Mouse (Mus musculus) cerebellum, adult 2 months (tissue): Measurements from ENCODE around the gene Sstr3. TPM values are rescaled to one million over a fixed set of nuclear protein-coding genes. Genes with fewer than 3 reads are reported as not detected.
A peak's percentile ranks its signal among the peaks of the same experiment; 100 is the strongest.

ENCODE experiments used
- DNase-seq, 2 experiments: peaks; one replicate each; pipeline ENCODE4 v3.0.0; 2021
- H3K27ac ChIP-seq: fragments of 200-500 bp; 2 replicates; pipeline ENCODE4 v1.5.1; 2012; ENCODE audit warnings: low read length, control low read depth, inconsistent platforms; ENCODE audit not compliant: insufficient read depth
- H3K27me3 ChIP-seq: fragments of 200-500 bp; 2 replicates; pipeline ENCODE4 v1.6.1; 2012; ENCODE audit warnings: inconsistent platforms, mild to moderate bottlenecking, low read length, moderate library complexity; ENCODE audit not compliant: control insufficient read depth, insufficient read depth
- H3K4me1 ChIP-seq: fragments of 200-500 bp; 2 replicates; pipeline ENCODE4 v1.6.1; 2011; ENCODE audit warnings: low read length; ENCODE audit not compliant: control insufficient read depth, insufficient read depth
- H3K4me3 ChIP-seq: fragments of 200-500 bp; replicated peaks from 2 replicates; pipeline ENCODE3; 2011; ENCODE audit warnings: mild to moderate bottlenecking, low read depth, low read length, control low read depth; ENCODE audit not compliant: insufficient read depth
- CTCF ChIP-seq: fragments of 200-500 bp; IDR thresholded peaks from 2 replicates; pipeline ENCODE4 v1.5.1; 2011; ENCODE audit warnings: low read depth, mild to moderate bottlenecking, control low read depth, low read length, moderate library complexity, borderline replicate concordance; ENCODE audit not compliant: insufficient read depth
- POLR2A ChIP-seq: fragments of 200-500 bp; IDR thresholded peaks from 2 replicates; pipeline ENCODE4 v1.6.1; 2011; ENCODE audit warnings: low read length, control low read depth, borderline replicate concordance; ENCODE audit not compliant: insufficient read depth
- WGBS: fragments of 180-500 bp; shearing (Covaris S2); methylation state at CpG from one replicate; pipeline ENCODE4 v1.1.7; 2018; 5-methylcytosine and 5-hydroxymethylcytosine counted together
- polyA plus RNA-seq: library from polyadenylated mRNA; depleted of rRNA; stranded (reverse); fragments of >200 nt; gene quantifications from 2 replicates; pipeline ENCODE4 v1.2.3, GENCODE M21; 2012; rRNA removed

Sstr3 gene
- polyA plus RNA-seq, result 9.8 and 12.1 TPM in 2 replicates

- TF ChIP-seq POLR2A, result peak; percentile 39; the same call in 1 of the 2 replicates
- no peak for TF ChIP-seq CTCF
- peak; percentile 73 to 81 for DNase-seq
- Histone ChIP-seq H3K4me3 (peak within 1 kb of the TSS; percentile 82), H3K27me3 (no peaks in the 10 kb centered on the region), H3K27ac (peak within 1 kb of the TSS; percentile 90), H3K4me1 (peaks cover 47% of the 10 kb centered on the region)
- 4% methylated on average over 14 of the region's 14 CpGs for WGBS
Observed at GRCm38 (mm10) chr15:78544561-78545001, at the start of gene Sstr3. Gene Sstr3, minus strand, starts transcription at chr15:78544685.

- WGBS, result 51% methylated on average over 7 of the region's 7 CpGs
- TF ChIP-seq CTCF (no peak), POLR2A (no peak)
- no peaks in the 10 kb centered on the region; the same call in 1 of the 2 replicates for H3K4me1 ChIP-seq
- DNase-seq, result no peak
- H3K27ac ChIP-seq, result no peak overlapping the region
- no peak overlapping the region for H3K4me3 ChIP-seq
- no peaks in the 10 kb centered on the region for H3K27me3 ChIP-seq
Observed at GRCm38 (mm10) chr15:78593896-78594425, 49.5 kb upstream of the Sstr3 start.

GRCm38 (mm10) chr15:78592452-78592968, 48.0 kb upstream of the Sstr3 start:
- WGBS, result 81% methylated on average over 14 of the region's 14 CpGs
- TF ChIP-seq POLR2A (no peak), CTCF (no peak)
- Histone ChIP-seq H3K4me1 (no peaks in the 10 kb centered on the region; the same call in 1 of the 2 replicates), H3K4me3 (no peak overlapping the region), H3K27me3 (no peaks in the 10 kb centered on the region), H3K27ac (no peak overlapping the region)
- no peak for DNase-seq

- Histone ChIP-seq H3K27me3 (no peaks in the 10 kb centered on the region), H3K27ac (no peak overlapping the region), H3K4me3 (no peak overlapping the region), H3K4me1 (no peaks in the 10 kb centered on the region; the same call in 1 of the 2 replicates)
- DNase-seq, result no peak
- TF ChIP-seq CTCF (no peak), POLR2A (no peak)
- 70% methylated on average over 15 of the region's 15 CpGs for WGBS
Observed at GRCm38 (mm10) chr15:78591680-78592451, 47.4 kb upstream of the Sstr3 start.

- no peak for DNase-seq
- no peak overlapping the region for H3K4me3 ChIP-seq
- WGBS, result 87% methylated on average over 6 of the region's 6 CpGs
- H3K27me3 ChIP-seq, result no peaks in the 10 kb centered on the region
- H3K4me1 ChIP-seq, result no peaks in the 10 kb centered on the region
- no peak overlapping the region for H3K27ac ChIP-seq
- no peak for TF ChIP-seq CTCF
- TF ChIP-seq POLR2A, result no peak
Observed at GRCm38 (mm10) chr15:78590785-78591184, 46.3 kb upstream of the Sstr3 start.

- no peaks in the 10 kb centered on the region for H3K4me1 ChIP-seq
- WGBS, result 71% methylated on average over 6 of the region's 6 CpGs
- no peaks in the 10 kb centered on the region for H3K27me3 ChIP-seq
- no peak overlapping the region for H3K4me3 ChIP-seq
- no peak for DNase-seq
- TF ChIP-seq CTCF (no peak), POLR2A (no peak)
- no peak overlapping the region for H3K27ac ChIP-seq
Observed at GRCm38 (mm10) chr15:78589936-78590335, 45.5 kb upstream of the Sstr3 start.

- no peaks in the 10 kb centered on the region for H3K4me1 ChIP-seq
- WGBS, result 97% methylated on average over 4 of the region's 4 CpGs
- no peak overlapping the region for H3K4me3 ChIP-seq
- H3K27ac ChIP-seq, result no peak overlapping the region
- no peaks in the 10 kb centered on the region for H3K27me3 ChIP-seq
- no peak for TF ChIP-seq CTCF
- no peak for TF ChIP-seq POLR2A
- no peak for DNase-seq
Observed at GRCm38 (mm10) chr15:78588900-78589299, 44.4 kb upstream of the Sstr3 start.
